Mouse (Mus musculus) layer of hippocampus, adult 2 months (tissue): ENCODE data around the gene Bahd1. TPM values are rescaled to one million over a fixed set of nuclear protein-coding genes. Genes with fewer than 3 reads are reported as not detected.

Experiments used
- DNase-seq, 2 experiments: peaks; one replicate each; pipeline ENCODE4 v3.0.0; 2022; ENCODE audit warnings: low spot score in 2 of 2
- H3K27ac ChIP-seq: fragments of 200-600 bp; 2 replicates; pipeline ENCODE4 v1.8.1; 2022
- H3K4me3 ChIP-seq: fragments of 200-600 bp; 2 replicates; pipeline ENCODE4 v1.8.1; 2022; ENCODE audit warnings: mild to moderate bottlenecking
- CTCF ChIP-seq: fragments of 200-600 bp; conservative IDR thresholded peaks from 2 replicates; pipeline ENCODE4 v1.8.1; 2022; ENCODE audit warnings: antibody characterized with exemption, mild to moderate bottlenecking, moderate library complexity
- total RNA-seq, 2 experiments: library from RNA; stranded (reverse); gene quantifications; 2 replicates each; pipeline ENCODE4 v1.2.3; 2021

Bahd1 gene
- total RNA-seq, 2 experiments from 2014 or later = 58.6 to 61.1 TPM

GRCm38 (mm10) chr2:118963676-118964012, 63.5 kb downstream of the Bahd1 start:
- no peak overlapping the region for H3K27ac ChIP-seq
- no peak for TF ChIP-seq CTCF
- no peak overlapping the region for H3K4me3 ChIP-seq
- DNase-seq = no peak

GRCm38 (mm10) chr2:118969585-118970147, 69.5 kb downstream of the Bahd1 start:
- Histone ChIP-seq H3K27ac (no peak overlapping the region), H3K4me3 (no peak overlapping the region)
- no peak for TF ChIP-seq CTCF
- DNase-seq = no peak

GRCm38 (mm10) chr2:118972048-118972447, 71.9 kb downstream of the Bahd1 start:
- DNase-seq = no peak
- no peak for TF ChIP-seq CTCF
- H3K4me3 ChIP-seq = peak overlapping the region; percentile 44; the same call in 1 of the 2 replicates
- no peak overlapping the region for H3K27ac ChIP-seq

GRCm38 (mm10) chr2:118972687-118973376, 72.7 kb downstream of the Bahd1 start:
- peak overlapping the region; percentile 44 for H3K4me3 ChIP-seq
- peak; percentile 99 for TF ChIP-seq CTCF
- peak; percentile 86 to 87 for DNase-seq
- no peak overlapping the region for H3K27ac ChIP-seq

Other genes with a start within 250 kb of the Bahd1 start
- gene Pak6, start 237.1 kb upstream of the Bahd1 start, total RNA-seq = 10 to 100 TPM; 57.5 to 65.7 TPM
- 10 to 100 TPM; 14.8 to 15.5 TPM for gene Ankrd63, start 196.4 kb upstream of the Bahd1 start, total RNA-seq
- 1 to 10 TPM; 2.3 to 2.6 TPM for gene Plcb2, start 171.9 kb upstream of the Bahd1 start, total RNA-seq
- gene Inafm2, start 154.6 kb upstream of the Bahd1 start, total RNA-seq = 10 to 100 TPM; 62.1 to 66.7 TPM
- gene Ccdc9b, start 137.7 kb upstream of the Bahd1 start, total RNA-seq = 1 to 10 TPM; 7.6 to 9.6 TPM
- gene Phgr1, start 127.6 kb upstream of the Bahd1 start, total RNA-seq = not detected
- 100 to 1,000 TPM; 263 to 273 TPM for gene Disp2, start 120.7 kb upstream of the Bahd1 start, total RNA-seq
- 1 to 10 TPM; 1.5 to 3.2 TPM for gene Knstrn, start 86.4 kb upstream of the Bahd1 start, total RNA-seq
- 100 to 1,000 TPM; 117 to 121 TPM for gene Ivd, start 38.4 kb upstream of the Bahd1 start, total RNA-seq
- 1 to 10 TPM; 2.5 to 3.0 TPM for gene Chst14, start 26.1 kb downstream of the Bahd1 start, total RNA-seq
- 10 to 100 TPM; 53.2 to 53.6 TPM for gene Ccdc32, start 129.0 kb downstream of the Bahd1 start, total RNA-seq
- gene Rpusd2, start 134.4 kb downstream of the Bahd1 start, total RNA-seq = 1 to 10 TPM; 8.0 to 8.1 TPM
- under 1 TPM; 0.20 to 0.27 TPM for gene Knl1, start 146.7 kb downstream of the Bahd1 start, total RNA-seq
- gene Rad51, start 212.4 kb downstream of the Bahd1 start, total RNA-seq = 1 to 10 TPM in 1 of 2 experiments, under 1 TPM in 1; 0.61 to 1.6 TPM